Mouse (Mus musculus) effector memory CD4-positive, alpha-beta T cell, adult 7 months (primary cell): ENCODE measurements around the gene Serbp1. TPM values are rescaled to one million over a fixed set of nuclear protein-coding genes. Genes with fewer than 3 reads are reported as not detected.

Experiments
- polyA plus RNA-seq: library from polyadenylated mRNA; unstranded; fragments of 100-300 nt; shearing (Covaris generic); gene quantifications from one replicate; pipeline ENCODE4 v1.2.1, GENCODE M21; 2017

Gene Serbp1
- polyA plus RNA-seq, result 553 TPM

DNA sequence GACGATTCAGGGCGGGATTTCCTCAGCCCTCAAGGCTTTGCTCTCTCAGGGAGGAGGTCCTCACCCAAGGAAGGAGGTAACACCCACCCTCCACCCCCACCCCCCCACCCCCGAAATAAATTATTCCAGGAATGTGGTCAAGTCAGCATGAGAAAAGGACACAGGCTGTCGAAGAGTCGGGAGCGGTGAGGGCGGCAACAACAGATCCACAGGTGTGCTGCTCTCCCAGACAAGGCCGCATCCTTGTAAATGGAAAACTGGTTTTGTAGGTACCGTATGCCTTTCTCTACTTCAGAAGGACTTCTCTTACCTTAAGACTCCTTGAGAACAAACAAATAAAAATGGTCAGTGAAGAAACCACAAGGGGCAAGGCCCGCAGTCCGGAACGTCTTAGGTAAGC lies at the start of gene Serbp1:
Serbp1 (plus strand) TSS at position 200 of the 400 bp plus-strand sequence.

Other genes with a start within 250 kb of the Serbp1 start
- gene Gadd45a, start 200.7 kb upstream of the Serbp1 start, polyA plus RNA-seq, result 30.0 TPM
- gene Il12rb2, start 138.0 kb downstream of the Serbp1 start, polyA plus RNA-seq, result 134 TPM